Mouse (Mus musculus) granulocyte monocyte progenitor cell, adult 5-6 weeks (primary cell): Measurements from ENCODE around the gene Iqgap1. TPM values are rescaled to one million over a fixed set of nuclear protein-coding genes. Genes with fewer than 3 reads are reported as not detected.
"Not testable (repeated sequence)": the region's sequence is repeated elsewhere in the genome, so short reads cannot be mapped to it uniquely, and the experiment has no call there.

Experiments
- ATAC-seq: replicated peaks from 2 replicates; pipeline ENCODE4 v1.8.0; 2016; ENCODE audit warnings: mild to moderate bottlenecking, moderate TSS enrichment, inconsistent platforms; ENCODE audit not compliant: poor library complexity, severe bottlenecking
- total RNA-seq, 2 experiments: library from RNA; stranded (forward) in 1 of 2; stranded (reverse) in 1 of 2; fragments of 200-712, 200-1000 nt in 1 of 2; fragments of >200 nt in 1 of 2; fragmentation: Nextera tagmentation in 1 of 2; gene quantifications; 2 replicates each; pipeline ENCODE4 v1.2.3; 2014 to 2017

Gene Iqgap1
- total RNA-seq, 2 experiments from 2014 or later, result 92.9 to 95.4 TPM

DNA sequence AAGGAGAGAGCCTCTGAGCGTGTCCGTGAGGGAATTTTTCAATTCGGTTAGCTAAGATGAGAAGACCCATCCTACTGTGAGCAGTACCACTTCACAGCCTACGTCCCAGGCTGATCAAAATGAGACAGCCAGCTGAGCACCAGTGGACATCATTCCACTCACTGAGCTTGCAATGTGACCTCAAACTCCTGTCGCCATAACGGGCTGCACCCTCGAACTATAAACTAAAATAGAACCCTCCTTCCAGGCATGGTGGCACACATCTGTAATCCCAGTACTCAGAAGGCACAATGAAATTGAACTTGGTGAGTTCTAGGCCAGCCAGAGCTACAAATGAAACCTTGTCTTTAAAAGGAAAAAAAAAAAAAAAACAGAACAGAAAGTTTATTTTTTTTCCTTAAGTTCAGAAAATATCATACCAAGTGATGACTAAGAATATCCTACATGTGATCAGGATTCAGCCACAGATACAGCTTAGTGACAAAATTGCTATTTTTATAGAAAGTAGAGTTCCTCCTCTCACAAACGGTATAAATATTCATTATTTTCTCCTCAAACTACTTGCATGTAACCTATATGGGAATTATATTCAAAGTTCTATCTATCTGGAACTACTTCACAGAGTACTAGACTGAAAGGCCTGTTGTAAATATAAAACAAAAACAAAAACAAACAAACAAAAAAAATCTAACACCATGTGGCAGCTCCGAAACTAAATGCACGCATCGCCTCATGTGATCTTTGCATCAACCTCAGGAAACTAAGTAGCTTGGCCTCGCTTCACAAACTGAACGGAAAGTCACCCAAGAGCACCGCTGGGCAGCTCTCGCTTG, 50.9 kb downstream of the Iqgap1 start:
- no peak for ATAC-seq

DNA sequence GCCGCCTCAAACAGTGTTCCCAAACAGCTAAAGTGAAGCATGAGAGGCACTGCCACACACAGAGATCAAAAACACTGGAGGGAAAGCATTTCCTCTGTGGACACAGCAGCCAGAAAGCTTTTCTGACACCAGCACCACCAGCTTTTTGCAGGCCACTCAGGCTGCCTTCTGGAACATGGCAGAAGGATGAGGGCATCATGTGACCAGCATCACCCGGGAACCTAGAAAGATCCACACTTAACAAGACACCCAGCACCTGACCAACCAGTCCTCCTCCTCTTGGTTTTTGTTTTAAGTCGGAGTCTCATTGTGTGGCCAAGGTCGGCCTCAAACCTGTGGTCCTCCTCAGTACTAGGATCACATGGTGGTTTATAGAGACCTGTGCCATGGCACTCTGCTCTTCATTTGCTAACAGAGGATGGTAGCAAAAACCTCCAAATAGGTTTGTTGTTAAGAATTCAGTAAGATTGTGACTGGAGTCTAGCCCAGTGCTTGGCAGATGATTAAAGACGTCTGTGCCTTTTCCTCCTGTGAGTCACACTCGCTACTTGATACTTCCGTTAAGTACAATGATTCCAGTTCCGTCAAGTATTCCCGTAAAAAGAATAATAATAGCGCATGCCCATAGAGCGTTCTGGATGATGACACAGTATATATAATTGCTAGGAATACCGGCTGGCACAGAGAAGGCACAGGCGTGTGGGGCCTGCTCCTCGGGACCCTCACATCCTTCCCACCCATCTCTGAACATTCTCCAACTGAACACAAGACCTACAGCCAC, 51.8 kb downstream of the Iqgap1 start:
- ATAC-seq, result no peak

DNA sequence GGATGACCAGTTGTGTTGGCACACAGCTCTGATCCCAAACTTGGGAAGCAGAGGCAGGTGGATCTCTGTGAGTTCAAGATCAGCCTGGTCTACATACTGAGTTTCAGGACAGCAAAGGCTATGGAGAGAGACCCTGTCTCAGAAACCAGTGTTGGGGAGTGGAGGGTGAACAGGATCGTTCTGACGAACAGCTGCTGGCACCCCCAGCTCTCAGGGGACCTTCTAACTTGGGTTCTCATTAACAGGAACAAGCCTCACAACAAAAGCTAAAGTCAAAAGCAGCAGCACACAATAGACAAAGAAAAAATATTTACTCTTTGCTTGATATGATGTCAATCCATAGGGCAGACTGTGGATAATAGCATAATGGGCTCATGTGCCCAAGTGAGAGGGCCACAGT, 55.3 kb downstream of the Iqgap1 start:
- no peak for ATAC-seq

DNA sequence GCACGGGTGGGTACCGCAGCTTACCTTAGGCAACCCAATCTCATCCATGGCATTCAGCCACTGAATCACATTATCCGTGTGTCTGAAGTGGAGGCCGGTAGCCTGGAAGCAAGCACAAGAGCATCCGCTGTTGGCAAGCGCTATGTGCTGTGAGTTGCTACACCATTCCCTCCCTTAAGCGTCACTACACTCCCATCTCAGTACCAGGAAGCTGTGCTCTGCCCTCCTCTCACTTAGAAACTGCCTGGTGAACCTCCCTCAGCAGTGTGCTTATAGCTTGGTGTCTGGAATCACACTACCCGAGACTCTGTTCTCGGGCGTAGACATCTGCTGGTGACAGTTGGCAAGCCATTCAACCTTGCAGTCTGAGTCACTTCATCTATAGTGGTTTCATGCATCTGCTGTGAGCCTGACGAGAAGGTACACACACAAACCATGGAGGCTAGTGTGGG, 58.9 kb downstream of the Iqgap1 start:
- no peak for ATAC-seq

DNA sequence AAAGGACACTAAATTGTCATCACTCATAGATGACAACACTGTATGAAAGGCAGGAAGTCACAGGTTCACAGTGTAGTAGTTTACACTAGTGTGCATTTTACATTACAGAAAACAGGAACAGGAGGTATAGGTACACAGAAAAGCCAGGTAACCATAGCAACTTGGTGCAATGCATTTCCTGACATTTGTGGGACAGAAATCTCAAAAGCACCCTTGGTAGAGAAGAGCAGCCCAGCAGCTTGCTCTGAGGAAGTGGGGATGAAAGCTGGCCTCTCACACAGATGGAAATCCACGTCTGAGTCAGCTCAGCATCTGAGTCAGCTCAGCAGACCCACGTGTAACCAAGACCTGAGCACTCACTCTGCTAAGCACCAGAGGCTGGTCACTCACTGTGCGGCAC, 59.7 kb downstream of the Iqgap1 start:
- peak; percentile 51 for ATAC-seq

DNA sequence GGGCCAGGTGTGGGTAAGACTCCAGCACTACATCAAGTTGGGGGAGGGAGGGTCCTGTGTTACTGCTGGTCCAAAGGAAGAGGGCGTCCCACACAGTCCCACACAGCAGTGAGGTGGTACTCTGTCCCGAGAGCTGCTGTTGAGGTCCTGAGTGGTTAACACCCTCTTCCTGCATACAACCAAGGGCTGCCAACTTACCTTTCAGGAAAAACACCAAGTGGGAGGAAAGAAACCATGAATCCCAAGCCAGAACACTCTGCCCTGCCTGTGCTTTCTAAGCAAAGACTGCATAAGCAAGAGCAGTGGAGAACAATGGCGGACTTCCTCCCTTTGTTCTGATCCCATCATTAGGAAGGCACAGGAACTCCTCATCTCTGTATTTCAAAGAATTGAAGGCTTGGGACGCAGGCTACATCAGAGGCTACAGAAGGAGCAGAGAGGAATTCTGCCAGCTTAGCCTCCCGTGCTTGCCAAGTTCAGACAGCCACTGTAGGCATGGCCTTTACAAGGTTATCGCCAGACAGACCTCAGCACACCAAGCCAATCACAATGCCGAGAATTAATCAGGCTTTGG, 61.8 kb downstream of the Iqgap1 start:
- no peak for ATAC-seq

DNA sequence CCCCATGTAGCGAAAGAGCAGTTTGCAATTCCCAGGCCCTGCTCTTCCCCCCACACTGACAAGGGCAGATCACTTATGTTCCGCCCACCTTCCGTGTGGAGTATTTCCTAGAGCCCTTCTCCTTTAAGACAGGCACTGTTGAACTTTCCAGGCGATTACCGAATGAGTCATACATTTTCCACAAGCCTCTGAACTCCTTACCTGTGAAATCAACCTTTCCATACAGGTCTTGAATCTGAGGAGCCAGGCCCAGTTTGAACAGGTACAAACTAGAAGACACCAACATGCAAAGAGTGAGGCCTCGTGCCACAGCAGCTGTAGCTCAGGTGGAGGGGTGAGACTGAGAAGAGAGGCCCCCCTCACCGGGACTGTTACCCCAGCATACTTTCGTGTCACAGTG, 63.5 kb downstream of the Iqgap1 start:
- no peak for ATAC-seq

DNA sequence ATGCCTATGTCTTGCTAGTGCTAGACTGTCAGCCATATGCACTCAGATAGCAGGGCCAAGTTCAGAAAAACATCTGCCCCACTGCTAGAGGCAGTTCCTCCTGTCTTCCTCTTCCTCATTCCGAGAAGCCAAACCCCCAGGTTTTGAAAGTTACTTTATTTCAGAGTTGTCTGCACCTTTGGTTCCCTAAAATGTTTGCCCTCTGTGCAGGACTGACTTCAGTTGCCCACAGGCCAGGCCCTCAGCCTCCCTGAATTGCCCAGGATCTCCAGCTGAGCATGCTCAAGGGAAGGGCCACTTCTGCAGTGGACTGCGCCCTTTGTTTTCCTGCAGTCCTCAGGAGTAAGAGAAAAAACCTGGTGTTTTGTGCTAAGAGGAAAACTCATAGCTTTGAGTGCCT, 71.7 kb downstream of the Iqgap1 start:
- ATAC-seq, result peak; percentile 83

DNA sequence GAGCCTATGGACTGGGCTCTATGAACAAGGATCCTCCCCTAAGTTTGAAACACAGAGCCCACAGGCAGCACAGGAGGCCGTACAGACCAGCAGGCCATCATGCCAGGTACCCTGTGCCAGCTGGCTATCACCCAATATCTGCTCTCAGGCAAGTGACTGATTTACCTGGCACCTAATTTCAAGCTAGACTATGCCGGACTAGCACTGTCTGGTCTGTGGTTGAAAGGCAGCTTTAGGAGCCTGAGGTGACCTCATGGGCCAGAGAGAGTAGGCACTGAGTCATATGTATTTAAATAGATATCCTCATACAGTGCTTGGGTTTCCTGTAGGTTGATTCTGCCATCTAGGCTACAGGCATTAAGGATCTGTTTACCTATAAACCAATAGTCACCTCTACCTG, 72.2 kb downstream of the Iqgap1 start:
- ATAC-seq, result peak; percentile 45

DNA sequence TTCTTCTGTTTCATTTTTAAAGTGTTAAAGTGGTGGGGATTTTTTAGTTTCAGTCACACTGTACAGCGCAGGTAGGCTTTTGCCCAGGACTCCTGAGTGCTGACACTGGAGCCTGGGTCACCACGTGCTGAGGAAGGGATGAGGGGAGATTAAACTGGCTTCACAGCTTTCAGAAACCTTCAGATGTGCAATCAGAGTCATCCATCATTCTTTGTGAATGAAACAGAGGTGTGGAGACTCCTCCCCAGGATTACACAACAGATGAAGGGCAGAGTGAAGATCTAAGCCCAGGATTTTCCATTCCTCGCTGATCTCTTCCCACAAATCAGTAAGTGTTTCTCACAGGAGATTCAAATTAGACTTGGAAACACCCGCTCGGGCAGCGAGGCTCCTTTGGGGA, 76.2 kb downstream of the Iqgap1 start:
- ATAC-seq, result no peak

DNA sequence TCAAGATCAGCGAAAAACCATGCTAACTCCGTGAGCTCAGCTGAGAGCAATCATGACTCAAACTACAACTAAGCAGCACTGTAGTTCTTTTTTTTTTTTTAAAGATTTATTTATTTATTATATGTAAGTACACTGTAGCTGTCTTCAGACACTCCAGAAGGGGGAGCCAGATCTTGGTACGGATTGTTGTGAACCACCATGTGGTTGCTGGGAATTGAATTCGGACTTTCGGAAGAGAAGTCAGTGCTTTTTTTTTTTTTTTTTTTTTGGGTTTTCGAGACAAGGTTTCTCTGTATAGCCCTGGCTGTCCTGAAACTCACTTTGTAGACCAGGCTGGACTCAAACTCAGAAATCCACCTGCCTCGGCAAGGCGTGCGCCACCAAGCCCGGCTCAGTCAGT, 76.7 kb downstream of the Iqgap1 start:
- ATAC-seq, result not testable (repeated sequence)

DNA sequence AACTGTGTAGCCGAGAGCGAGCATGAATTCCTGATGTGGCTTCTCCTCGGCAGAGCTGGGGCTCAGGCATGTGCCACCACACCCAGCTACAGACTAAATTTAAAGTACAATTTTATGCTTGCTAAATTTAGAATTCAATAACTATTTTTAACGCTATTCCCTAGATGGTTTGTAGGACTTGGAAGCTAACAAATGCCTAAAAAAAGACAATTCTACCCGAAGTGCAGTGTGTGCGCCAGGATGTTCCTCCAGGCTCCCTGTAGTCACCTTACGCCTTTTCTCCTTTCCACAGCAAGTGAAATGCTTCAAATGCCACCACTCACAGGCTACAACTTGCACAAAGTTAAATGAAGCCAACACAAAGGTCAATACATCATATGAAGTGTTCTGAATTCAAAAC, 78.4 kb downstream of the Iqgap1 start:
- no peak for ATAC-seq

DNA sequence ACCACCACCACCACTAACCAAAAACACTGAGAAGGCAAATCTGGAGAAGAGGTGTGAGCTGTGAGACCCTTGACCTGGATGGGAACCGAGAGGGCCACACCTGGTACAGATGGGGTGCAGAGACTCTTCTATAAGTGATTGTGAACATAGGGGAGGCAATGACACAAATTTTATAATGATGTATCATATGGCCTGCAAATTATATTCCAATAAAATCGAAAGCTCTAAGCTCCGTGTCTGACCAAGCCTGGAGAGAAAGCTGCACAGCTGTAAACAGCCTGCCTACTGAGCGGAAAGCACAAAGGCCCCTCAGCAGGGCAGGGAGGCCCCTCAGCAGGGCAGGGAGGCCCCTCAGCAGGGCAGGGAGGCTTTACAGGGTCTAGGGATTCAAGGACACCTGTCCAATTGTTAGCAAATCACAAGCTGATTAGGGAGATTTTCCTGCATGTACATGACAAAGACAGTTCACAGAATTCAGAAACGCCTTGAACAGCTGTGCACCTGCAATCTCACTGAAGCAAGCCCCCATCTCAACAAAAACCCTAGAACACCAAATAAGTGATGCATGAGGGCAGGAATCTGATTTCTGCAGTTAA, 79.5 kb downstream of the Iqgap1 start:
- no peak for ATAC-seq

DNA sequence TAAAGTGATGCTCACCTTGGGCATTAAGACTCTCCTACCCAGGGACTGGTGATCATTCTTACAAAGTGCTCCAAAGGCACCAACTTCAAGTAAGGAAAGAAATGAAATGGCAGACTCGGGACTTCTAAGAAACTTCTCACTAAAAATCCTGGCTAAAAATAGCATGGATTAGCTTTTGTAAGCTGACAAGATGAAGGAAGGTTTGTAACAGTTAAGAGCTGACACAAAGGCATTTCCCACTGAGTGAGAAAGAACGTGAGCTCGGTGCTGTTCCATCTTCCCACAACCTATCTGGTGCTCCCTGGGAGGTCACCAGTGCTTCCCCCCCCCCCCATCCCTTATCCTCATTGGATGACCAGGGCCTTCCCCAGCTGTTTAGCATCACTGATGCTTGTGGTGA, 80.0 kb downstream of the Iqgap1 start:
- ATAC-seq, result no peak

DNA sequence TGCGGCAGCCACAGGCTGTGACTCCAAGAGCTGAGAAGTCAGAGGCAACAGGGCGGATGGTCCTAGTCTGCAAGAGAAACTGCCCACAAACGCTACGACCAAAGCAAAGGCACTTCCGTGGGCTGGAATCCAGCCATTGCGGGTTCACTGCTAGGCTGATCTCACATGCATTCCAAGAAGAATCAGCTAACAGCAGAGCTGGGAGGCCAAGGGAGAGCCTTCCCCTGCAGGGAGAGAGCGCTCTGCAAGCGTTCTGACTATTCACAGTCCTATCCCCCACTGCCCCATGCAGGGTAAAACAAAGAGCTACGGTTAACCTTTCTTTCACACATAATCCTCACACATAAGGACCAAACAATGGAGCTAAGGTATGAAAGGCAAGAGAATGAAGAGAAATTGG, 80.5 kb downstream of the Iqgap1 start:
- ATAC-seq, result no peak

DNA sequence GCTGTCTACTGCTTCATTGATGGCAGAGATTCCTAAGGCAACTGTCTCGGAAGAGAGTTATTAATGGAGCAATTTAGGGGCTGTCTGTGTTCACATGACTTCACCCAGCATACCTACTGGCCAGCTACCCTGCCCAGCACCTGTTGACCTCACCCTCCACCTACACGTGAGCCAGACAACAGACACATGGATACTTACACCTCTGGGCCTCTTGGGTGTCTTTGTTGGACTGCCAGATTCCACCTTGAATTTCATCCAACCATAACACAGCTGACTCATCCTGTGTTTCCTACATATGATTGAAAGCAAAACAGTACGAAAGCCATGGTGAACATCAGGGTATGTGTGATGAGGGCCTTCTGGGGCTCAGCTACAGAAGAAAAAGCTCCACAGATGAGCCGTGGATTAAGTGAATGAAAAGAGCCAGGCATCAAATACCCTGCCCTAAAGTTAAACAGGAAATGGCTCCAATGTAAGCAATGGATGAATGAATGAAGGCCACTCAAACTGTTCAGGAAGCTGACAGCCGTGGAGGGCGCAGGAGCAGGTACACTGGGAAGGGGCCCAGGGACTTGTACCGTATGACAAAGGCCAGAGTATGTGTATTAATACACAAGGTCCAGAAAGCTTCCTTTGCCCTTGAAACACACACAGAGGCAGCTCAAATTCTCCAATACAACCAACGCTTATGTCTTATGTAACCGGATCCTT, 81.7 kb downstream of the Iqgap1 start:
- ATAC-seq, result no peak

DNA sequence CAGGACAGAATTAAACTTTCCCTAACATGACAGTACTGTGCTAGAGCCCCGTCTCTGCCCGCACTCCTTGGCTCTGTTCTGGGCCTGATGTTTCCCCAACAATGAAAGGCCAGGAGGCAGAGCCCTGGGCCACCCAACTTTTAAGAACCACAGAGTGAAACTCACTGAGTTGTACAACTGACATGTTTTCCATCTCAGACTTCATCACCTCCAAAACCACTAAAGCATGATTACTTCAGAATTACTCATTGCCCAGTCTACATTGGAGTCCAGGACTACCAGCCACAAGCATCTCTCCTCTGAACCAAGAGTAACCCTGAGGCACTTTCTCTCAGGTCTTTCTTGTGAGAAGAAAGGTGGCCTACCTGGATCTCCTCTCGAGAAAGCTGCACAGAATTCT, 83.1 kb downstream of the Iqgap1 start:
- ATAC-seq, result no peak

DNA sequence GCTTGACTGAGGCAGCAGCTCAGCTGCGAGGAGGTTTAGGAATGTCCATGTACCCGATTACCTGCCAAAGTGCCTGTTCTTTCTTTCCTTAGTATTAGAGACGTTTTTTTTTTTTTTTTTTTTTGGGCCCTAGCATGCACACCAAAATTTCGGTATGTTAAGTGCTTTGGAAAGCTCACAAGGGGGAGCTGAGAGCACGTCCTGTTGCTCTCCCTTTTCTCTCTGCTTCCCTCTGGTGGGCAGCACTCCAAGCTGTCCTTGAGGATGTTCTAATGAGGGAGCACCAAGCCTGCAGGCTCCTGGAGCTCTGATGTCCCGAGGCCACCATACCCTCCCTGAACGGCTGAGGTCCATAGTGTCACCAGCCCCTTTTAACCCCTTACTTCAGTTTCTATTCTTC, 84.8 kb downstream of the Iqgap1 start:
- ATAC-seq, result peak; percentile 65

DNA sequence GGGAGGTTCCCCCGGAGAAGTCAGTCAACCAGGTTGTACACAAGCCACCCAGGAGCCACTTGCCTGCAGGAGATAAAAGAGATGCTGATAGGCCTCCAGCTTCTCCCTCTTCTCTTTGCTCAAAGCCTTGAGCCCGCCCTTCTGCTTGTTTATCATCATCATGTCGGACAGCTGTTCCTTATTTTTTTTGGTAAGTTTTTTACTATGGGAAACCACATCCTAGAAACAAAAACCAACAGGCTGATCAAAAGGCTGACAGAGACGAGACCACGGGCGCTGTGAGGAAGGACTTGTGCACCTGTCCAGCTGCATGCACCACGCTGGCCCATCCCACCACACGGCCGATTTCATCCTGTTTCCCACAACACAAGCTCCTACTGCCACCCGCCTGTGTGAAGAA, 89.6 kb downstream of the Iqgap1 start:
- ATAC-seq, result no peak; the same call in 1 of the 2 replicates

DNA sequence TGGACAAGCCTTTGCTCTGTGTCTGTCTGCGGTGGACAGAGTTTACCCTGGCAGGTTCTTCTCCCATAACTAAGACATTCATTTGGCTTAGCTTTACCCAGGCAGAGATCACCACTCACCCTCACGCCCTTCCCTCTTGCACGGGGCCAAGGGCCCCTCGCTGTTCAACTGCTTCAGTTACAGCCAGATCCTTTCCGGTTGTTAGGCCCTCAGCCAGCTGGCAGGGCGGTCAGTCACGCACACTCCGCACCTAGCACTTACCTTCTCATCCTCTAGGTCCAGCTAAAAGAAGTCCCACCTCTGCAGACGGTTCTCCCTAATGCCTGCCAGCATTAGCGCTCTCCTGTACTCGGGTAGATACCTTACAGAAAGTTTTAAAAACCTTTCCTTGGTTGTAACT, 92.8 kb downstream of the Iqgap1 start:
- no peak for ATAC-seq
